Mouse (Mus musculus) myocyte (in vitro differentiated cells): ENCODE data around the gene Focad.

Source experiments
- E2F4 ChIP-seq: IDR thresholded peaks from one replicate; pipeline ENCODE4 v1.6.1; 2011; ENCODE audit warnings: mild to moderate bottlenecking, control low read depth, moderate library complexity; ENCODE audit not compliant: insufficient read depth
- MAX ChIP-seq: IDR thresholded peaks from one replicate; pipeline ENCODE4 v1.6.1; 2011; ENCODE audit warnings: low read depth, mild to moderate bottlenecking, control low read depth
- POLR2A ChIP-seq: IDR thresholded peaks from one replicate; pipeline ENCODE4 v1.6.1; 2011; ENCODE audit warnings: low read depth, mild to moderate bottlenecking, control low read depth, moderate library complexity; ENCODE audit not compliant: insufficient read length
- POLR2AphosphoS2 ChIP-seq: IDR thresholded peaks from one replicate; pipeline ENCODE4 v1.6.1; 2011; ENCODE audit warnings: low read depth, control low read depth; ENCODE audit not compliant: insufficient read length
- SRF ChIP-seq: IDR thresholded peaks from one replicate; pipeline ENCODE4 v1.6.1; 2011; ENCODE audit warnings: low read depth; ENCODE audit not compliant: control insufficient read depth, insufficient read length
- TCF3 ChIP-seq: IDR thresholded peaks from one replicate; pipeline ENCODE4 v1.6.1; 2011; ENCODE audit warnings: low read depth, control low read depth; ENCODE audit not compliant: insufficient read length
- USF1 ChIP-seq: IDR thresholded peaks from one replicate; pipeline ENCODE4 v1.6.1; 2011; ENCODE audit warnings: low read depth, mild to moderate bottlenecking, control low read depth, moderate library complexity

GRCm38 (mm10) chr4:88438326-88438989 is 344.0 kb downstream of the Focad start, which contains the start of gene Hacd4:
- TF ChIP-seq POLR2A = peak; percentile 38
- no peak for TF ChIP-seq MAX
- TF ChIP-seq USF1 = no peak
- TF ChIP-seq POLR2AphosphoS2 = no peak
- no peak for TF ChIP-seq TCF3
- TF ChIP-seq E2F4 = no peak
- no peak for TF ChIP-seq SRF
